28 mouse cellular contexts compared by ENCODE assay signal in genomic region chr16:13491776-13492175, GRCm38 (mm10).
A peak's percentile ranks its signal among the peaks of the same experiment; 100 is the strongest.
DNase-seq lines count a peak whose midpoint lies in the region; ATAC-seq and TF ChIP-seq lines count a peak whose summit lies in the region.
"Had no signal": no experiment of that assay in that cellular context is flagged by ENCODE, and none has a peak within 500 bp of the region (broad histone marks: within the 10 kb centered on the region; RNA-seq: fewer than 3 reads in every experiment).

No protein-coding gene starts in this region.

- H3K4me1 ChIP-seq in forebrain, postnatal 0 days (ENCODE audit: insufficient read depth), result no peaks in the 10 kb centered on the region
- H3K4me1 ChIP-seq in forebrain, embryonic 16.5 days (replicated peaks; ENCODE audit: control insufficient read depth, insufficient read depth, low read length), result no peaks in the 10 kb centered on the region
- peaks cover 11% of the 10 kb centered on the region for H3K4me1 ChIP-seq in heart, embryonic 15.5 days (replicated peaks)
- H3K4me1 ChIP-seq in limb, embryonic 13.5 days, result 0 out of 2 replicates have a peak, but pooled peaks cover 4% of the 10 kb centered on the region
- H3K4me1 ChIP-seq in limb, embryonic 10.5 days, result 0 out of 2 replicates have a peak, but pooled peaks cover 3% of the 10 kb centered on the region
- no peaks in the 10 kb centered on the region; the same call in 1 of the 2 replicates for H3K4me1 ChIP-seq in limb, embryonic 14.5 days (ENCODE audit: control insufficient read depth, insufficient read depth, low read length)
- H3K4me1 ChIP-seq: embryonic facial prominence, embryonic 10.5 days; embryonic facial prominence, embryonic 15.5 days; forebrain, embryonic 12.5 days; hindbrain, embryonic 13.5 days; kidney, embryonic 15.5 days; liver, embryonic 15.5 days; midbrain, embryonic 15.5 days; neural tube, embryonic 12.5 days had no signal

- H3K27ac ChIP-seq in forebrain, postnatal 0 days (ENCODE audit: low read depth, low read length), result no peak overlapping the region
- no peak overlapping the region for H3K27ac ChIP-seq in forebrain, embryonic 16.5 days (ENCODE audit: low read length)
- no peak overlapping the region for H3K27ac ChIP-seq in heart, embryonic 15.5 days
- no peak overlapping the region; the same call in 1 of the 2 replicates for H3K27ac ChIP-seq in limb, embryonic 13.5 days
- H3K27ac ChIP-seq in limb, embryonic 10.5 days, result no peak overlapping the region
- no peak overlapping the region for H3K27ac ChIP-seq in limb, embryonic 14.5 days (replicated peaks; ENCODE audit: low read depth, low read length)
- H3K27ac ChIP-seq: embryonic facial prominence, embryonic 10.5 days; embryonic facial prominence, embryonic 15.5 days; forebrain, embryonic 12.5 days; hindbrain, embryonic 13.5 days; kidney, embryonic 15.5 days; liver, embryonic 15.5 days; midbrain, embryonic 15.5 days; neural tube, embryonic 12.5 days had no signal

- TF ChIP-seq POLR2A in limb, embryonic 14.5 days (IDR thresholded peaks at IDR 0.05; ENCODE audit: borderline replicate concordance, extremely low read depth, insufficient read depth, insufficient read length), result no peak

- DNase-seq in forebrain, postnatal 0 days, result no peak
- no peak for DNase-seq in heart, postnatal 14 days
- DNase-seq in limb, embryonic 10.5 days (ENCODE audit: low spot score), result no peak
- no peak for DNase-seq in limb, embryonic 14.5 days (ENCODE audit: low spot score)
- DNase-seq: adrenal gland, postnatal 25 days; cerebellum, adult 9-10 months; gastrocnemius, postnatal 14 days; kidney, adult 18-20 months; kidney, postnatal 25 days; liver; lung, embryonic 14.5 days; lung, postnatal 14 days; right cerebral cortex, adult 18-20 months; thymus, adult 2 months; thymus, postnatal 36 days had no signal

- no peak overlapping the region for H3K9ac ChIP-seq in forebrain, postnatal 0 days
- H3K9ac ChIP-seq in forebrain, embryonic 16.5 days (replicated peaks; ENCODE audit: low read depth, low read length), result no peak overlapping the region
- H3K9ac ChIP-seq in heart, embryonic 15.5 days, result no peak overlapping the region
- H3K9ac ChIP-seq in limb, embryonic 13.5 days, result no peak overlapping the region
- 0 out of 2 replicates have a peak overlapping the region, but pooled peaks have one; percentile 28 for H3K9ac ChIP-seq in limb, embryonic 14.5 days (ENCODE audit: low read depth, low read length, severe bottlenecking)
- H3K9ac ChIP-seq: embryonic facial prominence, embryonic 15.5 days; forebrain, embryonic 12.5 days; hindbrain, embryonic 13.5 days; kidney, embryonic 15.5 days; liver, embryonic 15.5 days; lung, embryonic 14.5 days; midbrain, embryonic 15.5 days; neural tube, embryonic 12.5 days had no signal

- WGBS in forebrain, postnatal 0 days, result 51% methylated on average over 3 of the region's 3 CpGs
- 56% methylated on average over 3 of the region's 3 CpGs for WGBS in forebrain, embryonic 16.5 days
- WGBS in heart, embryonic 15.5 days, result 49% methylated on average over 3 of the region's 3 CpGs
- 65% methylated on average over 3 of the region's 3 CpGs for WGBS in limb, embryonic 13.5 days
- 75% methylated on average over 3 of the region's 3 CpGs for WGBS in limb, embryonic 10.5 days
- WGBS in limb, embryonic 14.5 days, result 39% methylated on average over 3 of the region's 3 CpGs

- TF ChIP-seq CTCF in forebrain, postnatal 0 days (IDR thresholded peaks at IDR 0.05; ENCODE audit: low read depth), result no peak

- no peaks in the 10 kb centered on the region for H3K27me3 ChIP-seq in forebrain, postnatal 0 days (ENCODE audit: insufficient read depth, low read length)
- no peaks in the 10 kb centered on the region for H3K27me3 ChIP-seq in forebrain, embryonic 16.5 days (replicated peaks; ENCODE audit: control insufficient read depth, insufficient read depth, low read length)
- H3K27me3 ChIP-seq in heart, embryonic 15.5 days, result no peaks in the 10 kb centered on the region
- H3K27me3 ChIP-seq in limb, embryonic 13.5 days, result no peaks in the 10 kb centered on the region
- H3K27me3 ChIP-seq in limb, embryonic 10.5 days (ENCODE audit: low read depth, poor library complexity, severe bottlenecking), result no peaks in the 10 kb centered on the region
- no peaks in the 10 kb centered on the region for H3K27me3 ChIP-seq in limb, embryonic 14.5 days (ENCODE audit: control insufficient read depth, insufficient read depth, low read length)
- H3K27me3 ChIP-seq: embryonic facial prominence, embryonic 15.5 days; forebrain, embryonic 12.5 days; hindbrain, embryonic 13.5 days; kidney, embryonic 15.5 days; liver, embryonic 15.5 days; midbrain, embryonic 15.5 days; neural tube, embryonic 12.5 days had no signal

- no peaks in the 10 kb centered on the region for H3K9me3 ChIP-seq in forebrain, postnatal 0 days (ENCODE audit: low read length)
- no peaks in the 10 kb centered on the region for H3K9me3 ChIP-seq in forebrain, embryonic 16.5 days (ENCODE audit: control insufficient read depth, low read length)
- no peaks in the 10 kb centered on the region for H3K9me3 ChIP-seq in heart, embryonic 15.5 days (replicated peaks)
- H3K9me3 ChIP-seq in limb, embryonic 13.5 days, result no peaks in the 10 kb centered on the region
- H3K9me3 ChIP-seq in limb, embryonic 10.5 days (replicated peaks), result no peaks in the 10 kb centered on the region
- H3K9me3 ChIP-seq in limb, embryonic 14.5 days (ENCODE audit: control insufficient read depth, low read length), result no peaks in the 10 kb centered on the region
- H3K9me3 ChIP-seq: embryonic facial prominence, embryonic 10.5 days; embryonic facial prominence, embryonic 15.5 days; forebrain, embryonic 12.5 days; hindbrain, embryonic 13.5 days; kidney, embryonic 15.5 days; liver, embryonic 15.5 days; midbrain, embryonic 15.5 days; neural tube, embryonic 12.5 days had no signal

- ATAC-seq in forebrain, postnatal 0 days, result 0 out of 2 replicates have a peak, but pooled peaks have one; percentile 34
- no peak for ATAC-seq in forebrain, embryonic 16.5 days
- ATAC-seq in heart, embryonic 15.5 days (replicated peaks; ENCODE audit: insufficient number of reproducible peaks, insufficient read depth, low FRiP score, low read depth), result 0 out of 2 replicates have a peak, but pooled peaks have one; percentile 30
- ATAC-seq in limb, embryonic 13.5 days (ENCODE audit: low FRiP score, low read depth), result peak; percentile 38; the same call in 1 of the 2 replicates
- ATAC-seq in limb, embryonic 14.5 days (ENCODE audit: low FRiP score, low read depth), result no peak
- ATAC-seq: CD4-positive, CD25-positive, alpha-beta regulatory T cell, adult 4 months; midbrain, embryonic 15.5 days had no signal

- H3K4me3 ChIP-seq in forebrain, postnatal 0 days (ENCODE audit: low read depth, low read length), result no peak overlapping the region
- H3K4me3 ChIP-seq in forebrain, embryonic 16.5 days (replicated peaks; ENCODE audit: low read length), result no peak overlapping the region
- H3K4me3 ChIP-seq in heart, embryonic 15.5 days, result no peak overlapping the region
- H3K4me3 ChIP-seq in limb, embryonic 13.5 days, result no peak overlapping the region
- no peak overlapping the region for H3K4me3 ChIP-seq in limb, embryonic 10.5 days
- no peak overlapping the region for H3K4me3 ChIP-seq in limb, embryonic 14.5 days (replicated peaks; ENCODE audit: low read length)
- H3K4me3 ChIP-seq: embryonic facial prominence, embryonic 10.5 days; embryonic facial prominence, embryonic 15.5 days; forebrain, embryonic 12.5 days; hindbrain, embryonic 13.5 days; kidney, embryonic 15.5 days; liver, embryonic 15.5 days; midbrain, embryonic 15.5 days; myocyte; neural tube, embryonic 12.5 days had no signal

- intact Hi-C loops in heart, postnatal 14 days (cut with DNase I), result no loop called here

- H3K4me2 ChIP-seq in forebrain, postnatal 0 days (ENCODE audit: low read depth), result no peak overlapping the region
- no peak overlapping the region for H3K4me2 ChIP-seq in forebrain, embryonic 16.5 days (ENCODE audit: low read length)
- H3K4me2 ChIP-seq in heart, embryonic 15.5 days, result no peak overlapping the region
- no peak overlapping the region for H3K4me2 ChIP-seq in limb, embryonic 13.5 days (replicated peaks)
- no peak overlapping the region for H3K4me2 ChIP-seq in limb, embryonic 14.5 days (replicated peaks; ENCODE audit: low read depth, low read length, severe bottlenecking)
- H3K4me2 ChIP-seq: embryonic facial prominence, embryonic 15.5 days; forebrain, embryonic 12.5 days; hindbrain, embryonic 13.5 days; kidney, embryonic 15.5 days; liver, embryonic 15.5 days; lung, embryonic 14.5 days; midbrain, embryonic 15.5 days; neural tube, embryonic 12.5 days had no signal

- no peaks in the 10 kb centered on the region for H3K36me3 ChIP-seq in forebrain, postnatal 0 days (ENCODE audit: insufficient read depth)
- H3K36me3 ChIP-seq in forebrain, embryonic 16.5 days (ENCODE audit: control insufficient read depth, insufficient read depth), result no peaks in the 10 kb centered on the region
- H3K36me3 ChIP-seq in heart, embryonic 15.5 days, result no peaks in the 10 kb centered on the region
- no peaks in the 10 kb centered on the region for H3K36me3 ChIP-seq in limb, embryonic 13.5 days
- H3K36me3 ChIP-seq in limb, embryonic 10.5 days, result no peaks in the 10 kb centered on the region
- H3K36me3 ChIP-seq in limb, embryonic 14.5 days (ENCODE audit: control insufficient read depth, insufficient read depth, low read length), result no peaks in the 10 kb centered on the region
- H3K36me3 ChIP-seq: embryonic facial prominence, embryonic 10.5 days; embryonic facial prominence, embryonic 15.5 days; forebrain, embryonic 12.5 days; hindbrain, embryonic 13.5 days; kidney, embryonic 15.5 days; liver, embryonic 15.5 days; midbrain, embryonic 15.5 days; neural tube, embryonic 12.5 days had no signal

Comparison
In these comparisons a context has a peak if more than half of its experiments do, and no peak if none do; other contexts are left out.
1. ATAC-seq: peak in forebrain, postnatal 0 days (single experiment), heart, embryonic 15.5 days (single experiment) and limb, embryonic 13.5 days (single experiment); none in forebrain, embryonic 16.5 days (single experiment) and limb, embryonic 14.5 days (single experiment).